Mouse (Mus musculus) stomach, embryonic 15.5 days (tissue): ENCODE data around the gene Spag9. TPM values are rescaled to one million over a fixed set of nuclear protein-coding genes. Genes with fewer than 3 reads are reported as not detected.
"Not testable (repeated sequence)": the region's sequence is repeated elsewhere in the genome, so short reads cannot be mapped to it uniquely, and the experiment has no call there.

Experiments used
- ATAC-seq: fragments of 200-750 bp; cut with Nextera tagmentation; 2 replicates; pipeline ENCODE4 v1.8.0; 2017; ENCODE audit warnings: low read depth, moderate number of reproducible peaks, moderate TSS enrichment; ENCODE audit not compliant: insufficient read depth, low FRiP score
- H3K27ac ChIP-seq: fragments of 300-500 bp; sonication (generic); 2 replicates; pipeline ENCODE4 v1.5.1; 2015; ENCODE audit warnings: mild to moderate bottlenecking, inconsistent platforms
- H3K27me3 ChIP-seq: fragments of 300-500 bp; sonication (generic); replicated peaks from 2 replicates; pipeline ENCODE4 v1.6.1; 2015; ENCODE audit warnings: inconsistent platforms
- H3K36me3 ChIP-seq: fragments of 300-500 bp; sonication (generic); 2 replicates; pipeline ENCODE4 v1.6.1; 2015; ENCODE audit warnings: inconsistent platforms
- H3K4me1 ChIP-seq: fragments of 300-500 bp; sonication (generic); 2 replicates; pipeline ENCODE4 v1.6.1; 2015; ENCODE audit warnings: inconsistent platforms
- H3K4me2 ChIP-seq: fragments of 300-500 bp; sonication (generic); 2 replicates; pipeline ENCODE4 v1.6.1; 2015; ENCODE audit warnings: mild to moderate bottlenecking, inconsistent platforms
- H3K4me3 ChIP-seq: fragments of 300-500 bp; sonication (generic); replicated peaks from 2 replicates; pipeline ENCODE4 v1.5.1; 2015; ENCODE audit warnings: inconsistent platforms
- H3K9ac ChIP-seq: fragments of 300-500 bp; sonication (generic); 2 replicates; pipeline ENCODE4 v1.6.1; 2015; ENCODE audit warnings: inconsistent platforms
- H3K9me3 ChIP-seq: fragments of 300-500 bp; sonication (generic); 2 replicates; pipeline ENCODE4 v1.6.1; 2016; ENCODE audit warnings: inconsistent platforms
- WGBS: fragments of 180-500 bp; shearing (Covaris S2); methylation state at CpG from one replicate; pipeline ENCODE4 v1.1.7; 2015; 5-methylcytosine and 5-hydroxymethylcytosine counted together
- polyA plus RNA-seq: library from polyadenylated mRNA; unstranded; fragments of >200 nt; fragmentation: Nextera tagmentation; extraction: Ambion mirVana; gene quantifications from 2 replicates; pipeline ENCODE4 v1.2.1, GENCODE M21; 2015

Gene Spag9
- polyA plus RNA-seq, 1 experiment from 2014 or later, result 45.6 TPM

GRCm38 (mm10) chr11:94073283-94073682, 77.4 kb downstream of the Spag9 start:
- no peak for ATAC-seq

GRCm38 (mm10) chr11:94086966-94087365, 91.1 kb downstream of the Spag9 start:
- not testable (repeated sequence) for H3K27ac ChIP-seq, H3K27me3 ChIP-seq, ATAC-seq, H3K4me3 ChIP-seq, H3K4me1 ChIP-seq, H3K4me2 ChIP-seq, H3K9ac ChIP-seq, H3K9me3 ChIP-seq
- peaks cover 27% of the 10 kb centered on the region for H3K36me3 ChIP-seq
- WGBS, result 81% methylated on average over 2 of the region's 2 CpGs

More at GRCm38 (mm10) chr11:94073283-94073682, 77.4 kb downstream of the Spag9 start:
- Histone ChIP-seq H3K4me1 (no peaks in the 10 kb centered on the region), H3K27me3 (no peaks in the 10 kb centered on the region), H3K4me3 (no peak overlapping the region), H3K4me2 (no peak overlapping the region), H3K9ac (no peak overlapping the region), H3K36me3 (peaks cover 2% of the 10 kb centered on the region; the same call in 1 of the 2 replicates), H3K27ac (no peak overlapping the region), H3K9me3 (no peaks in the 10 kb centered on the region)
- WGBS, result 82% methylated on average over 4 of the region's 4 CpGs

GRCm38 (mm10) chr11:94090496-94090895, 94.6 kb downstream of the Spag9 start:
- Histone ChIP-seq H3K4me1 (no peaks in the 10 kb centered on the region), H3K4me3 (no peak overlapping the region), H3K36me3 (peaks cover 28% of the 10 kb centered on the region), H3K9ac (no peak overlapping the region), H3K27ac (no peak overlapping the region), H3K9me3 (no peaks in the 10 kb centered on the region), H3K4me2 (no peak overlapping the region), H3K27me3 (no peaks in the 10 kb centered on the region)
- ATAC-seq, result no peak
- 82% methylated on average over 4 of the region's 4 CpGs for WGBS

- H3K27ac ChIP-seq, result no peak overlapping the region
- H3K27me3 ChIP-seq, result no peaks in the 10 kb centered on the region
- no peak overlapping the region for H3K9ac ChIP-seq
- WGBS, result 94% methylated on average over 3 of the region's 3 CpGs
- H3K4me1 ChIP-seq, result no peaks in the 10 kb centered on the region
- no peak overlapping the region for H3K4me2 ChIP-seq
- 0 out of 2 replicates have a peak, but pooled peaks cover 5% of the 10 kb centered on the region for H3K36me3 ChIP-seq
- H3K9me3 ChIP-seq, result no peaks in the 10 kb centered on the region
- no peak overlapping the region for H3K4me3 ChIP-seq
- ATAC-seq, result no peak
Observed at GRCm38 (mm10) chr11:94097489-94097888, 101.6 kb downstream of the Spag9 start.

- H3K27me3 ChIP-seq, result no peaks in the 10 kb centered on the region
- 0 out of 2 replicates have a peak, but pooled peaks cover 3% of the 10 kb centered on the region for H3K36me3 ChIP-seq
- no peaks in the 10 kb centered on the region for H3K4me1 ChIP-seq
- no peak overlapping the region for H3K4me3 ChIP-seq
- H3K27ac ChIP-seq, result no peak overlapping the region
- no peak overlapping the region for H3K9ac ChIP-seq
- H3K9me3 ChIP-seq, result no peaks in the 10 kb centered on the region
- H3K4me2 ChIP-seq, result no peak overlapping the region
- ATAC-seq, result no peak
- 94% methylated on average over 5 of the region's 5 CpGs for WGBS
Observed at GRCm38 (mm10) chr11:94098840-94099239, 102.9 kb downstream of the Spag9 start.

- no peak for ATAC-seq
- H3K9ac ChIP-seq, result no peak overlapping the region
- H3K4me1 ChIP-seq, result no peaks in the 10 kb centered on the region
- H3K4me2 ChIP-seq, result no peak overlapping the region
- H3K27me3 ChIP-seq, result no peaks in the 10 kb centered on the region
- H3K36me3 ChIP-seq, result peaks cover 22% of the 10 kb centered on the region
- no peaks in the 10 kb centered on the region for H3K9me3 ChIP-seq
- 68% methylated on average over 2 of the region's 2 CpGs for WGBS
- H3K27ac ChIP-seq, result no peak overlapping the region
- H3K4me3 ChIP-seq, result no peak overlapping the region
Observed at GRCm38 (mm10) chr11:94113795-94114194, 117.9 kb downstream of the Spag9 start.

- Histone ChIP-seq H3K4me1 (no peaks in the 10 kb centered on the region), H3K27ac (no peak overlapping the region), H3K4me2 (no peak overlapping the region), H3K9me3 (no peaks in the 10 kb centered on the region), H3K36me3 (peaks cover 19% of the 10 kb centered on the region), H3K9ac (no peak overlapping the region), H3K4me3 (no peak overlapping the region), H3K27me3 (no peaks in the 10 kb centered on the region)
- ATAC-seq, result no peak
- 96% methylated on average over 5 of the region's 5 CpGs for WGBS
Observed at GRCm38 (mm10) chr11:94115408-94115807, 119.5 kb downstream of the Spag9 start.

- Histone ChIP-seq H3K27ac (no peak overlapping the region), H3K4me1 (no peaks in the 10 kb centered on the region), H3K36me3 (peaks cover 23% of the 10 kb centered on the region), H3K9ac (no peak overlapping the region), H3K4me2 (no peak overlapping the region), H3K27me3 (no peaks in the 10 kb centered on the region), H3K4me3 (no peak overlapping the region), H3K9me3 (no peaks in the 10 kb centered on the region)
- WGBS, result 94% methylated on average over 7 of the region's 7 CpGs
- ATAC-seq, result no peak
Observed at GRCm38 (mm10) chr11:94116655-94117054, 120.8 kb downstream of the Spag9 start.

GRCm38 (mm10) chr11:94117836-94118235, 121.9 kb downstream of the Spag9 start:
- Histone ChIP-seq H3K4me2 (no peak overlapping the region), H3K9me3 (no peaks in the 10 kb centered on the region), H3K4me1 (no peaks in the 10 kb centered on the region), H3K27ac (no peak overlapping the region), H3K4me3 (no peak overlapping the region), H3K27me3 (no peaks in the 10 kb centered on the region), H3K36me3 (peaks cover 27% of the 10 kb centered on the region), H3K9ac (no peak overlapping the region)
- 93% methylated on average over 6 of the region's 6 CpGs for WGBS
- no peak for ATAC-seq

GRCm38 (mm10) chr11:94118612-94119011, 122.7 kb downstream of the Spag9 start:
- H3K27me3 ChIP-seq, result no peaks in the 10 kb centered on the region
- no peak overlapping the region for H3K4me3 ChIP-seq
- H3K4me1 ChIP-seq, result no peaks in the 10 kb centered on the region
- H3K9me3 ChIP-seq, result no peaks in the 10 kb centered on the region
- peaks cover 27% of the 10 kb centered on the region for H3K36me3 ChIP-seq
- ATAC-seq, result no peak
- H3K9ac ChIP-seq, result no peak overlapping the region
- H3K27ac ChIP-seq, result no peak overlapping the region
- H3K4me2 ChIP-seq, result no peak overlapping the region

- no peaks in the 10 kb centered on the region for H3K27me3 ChIP-seq
- H3K9ac ChIP-seq, result no peak overlapping the region
- no peak overlapping the region for H3K4me3 ChIP-seq
- H3K4me2 ChIP-seq, result no peak overlapping the region
- no peaks in the 10 kb centered on the region for H3K9me3 ChIP-seq
- WGBS, result 86% methylated on average over 3 of the region's 3 CpGs
- H3K27ac ChIP-seq, result no peak overlapping the region
- no peak for ATAC-seq
- H3K36me3 ChIP-seq, result peaks cover 21% of the 10 kb centered on the region
- no peaks in the 10 kb centered on the region for H3K4me1 ChIP-seq
Observed at GRCm38 (mm10) chr11:94120690-94121089, 124.8 kb downstream of the Spag9 start.

GRCm38 (mm10) chr11:94121501-94121900, 125.6 kb downstream of the Spag9 start:
- Histone ChIP-seq H3K9ac (no peak overlapping the region), H3K4me1 (no peaks in the 10 kb centered on the region), H3K27me3 (no peaks in the 10 kb centered on the region), H3K9me3 (no peaks in the 10 kb centered on the region), H3K36me3 (peaks cover 16% of the 10 kb centered on the region), H3K27ac (no peak overlapping the region), H3K4me3 (no peak overlapping the region), H3K4me2 (no peak overlapping the region)
- ATAC-seq, result no peak
- 92% methylated on average over 10 of the region's 10 CpGs for WGBS

GRCm38 (mm10) chr11:94122341-94123030, 126.6 kb downstream of the Spag9 start:
- no peaks in the 10 kb centered on the region for H3K4me1 ChIP-seq
- WGBS, result 91% methylated on average over 9 of the region's 9 CpGs
- no peaks in the 10 kb centered on the region for H3K27me3 ChIP-seq
- ATAC-seq, result no peak
- no peak overlapping the region for H3K9ac ChIP-seq
- H3K36me3 ChIP-seq, result 0 out of 2 replicates have a peak, but pooled peaks cover 9% of the 10 kb centered on the region
- no peak overlapping the region for H3K4me3 ChIP-seq
- H3K4me2 ChIP-seq, result no peak overlapping the region
- no peaks in the 10 kb centered on the region for H3K9me3 ChIP-seq
- H3K27ac ChIP-seq, result no peak overlapping the region
